Comparison of ENCODE assay signal across 8 mouse cellular contexts in the genomic region with DNA sequence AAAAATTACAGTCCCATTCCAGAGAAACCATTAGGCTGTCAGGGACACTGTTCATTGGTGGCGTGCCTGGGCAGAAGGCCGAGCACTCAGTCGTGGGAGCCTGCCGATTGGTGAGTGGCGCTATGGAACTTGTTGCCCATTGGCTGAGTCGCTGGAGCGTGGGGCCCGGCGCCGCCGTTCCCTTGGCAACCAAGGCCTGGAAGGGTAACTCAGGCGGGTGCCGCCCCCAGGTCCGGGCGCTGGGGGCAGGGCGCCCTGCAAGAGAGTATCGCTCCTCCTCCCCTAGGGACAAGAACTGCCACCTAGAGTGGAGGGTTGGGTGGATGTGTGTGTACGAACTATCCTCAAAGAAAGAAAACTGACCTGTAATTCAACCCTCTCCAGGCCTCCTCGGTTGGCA. TPM values are rescaled to one million over a fixed set of nuclear protein-coding genes. Genes with fewer than 3 reads are reported as not detected.
DNase-seq lines count a peak whose midpoint lies in the region; ATAC-seq and TF ChIP-seq lines count a peak whose summit lies in the region.

No protein-coding gene starts in this region.

- peak overlapping the region; percentile 51 to 71 for H3K4me3 ChIP-seq in MEL (ENCODE audit: control insufficient read depth in 1 of 2, insufficient read depth in 1 of 2, low read depth in 2 of 2, low read length in 2 of 2)
- peak overlapping the region; percentile 49 for H3K4me3 ChIP-seq in cerebellum, adult 2 months (replicated peaks; ENCODE audit: insufficient read depth, low read depth, low read length)
- H3K4me3 ChIP-seq in forebrain, postnatal 0 days (ENCODE audit: low read depth, low read length), result peak overlapping the region; percentile 32
- H3K4me3 ChIP-seq in lung, embryonic 14.5 days (ENCODE audit: low read depth, low read length), result peak overlapping the region; percentile 32
- no peak overlapping the region for H3K4me3 ChIP-seq in thymus, adult 2 months (ENCODE audit: control insufficient read depth, insufficient read depth, low read length)

- H3K9ac ChIP-seq in MEL (ENCODE audit: control insufficient read depth, low read depth, low read length, poor library complexity, severe bottlenecking), result peak overlapping the region; percentile 54
- H3K9ac ChIP-seq in forebrain, postnatal 0 days, result peak overlapping the region; percentile 36
- H3K9ac ChIP-seq in lung, embryonic 14.5 days, result peak overlapping the region; percentile 31

- H3K27me3 ChIP-seq in MEL (ENCODE audit: control insufficient read depth in 1 of 2, insufficient read depth in 2 of 2, low read length in 2 of 2), result no peaks in the 10 kb centered on the region
- no peaks in the 10 kb centered on the region for H3K27me3 ChIP-seq in cerebellum, adult 2 months (ENCODE audit: control insufficient read depth, insufficient read depth, low read length)
- no peaks in the 10 kb centered on the region for H3K27me3 ChIP-seq in forebrain, postnatal 0 days (ENCODE audit: insufficient read depth, low read length)
- no peaks in the 10 kb centered on the region for H3K27me3 ChIP-seq in lung, embryonic 14.5 days (ENCODE audit: insufficient read depth, low read length)
- H3K27me3 ChIP-seq in thymus, adult 2 months (ENCODE audit: control insufficient read depth, insufficient read depth, low read length), result no peaks in the 10 kb centered on the region

- no peaks in the 10 kb centered on the region for H3K9me3 ChIP-seq in MEL (replicated peaks; ENCODE audit: insufficient read depth, low read length)
- no peaks in the 10 kb centered on the region for H3K9me3 ChIP-seq in forebrain, postnatal 0 days (ENCODE audit: low read length)
- no peaks in the 10 kb centered on the region for H3K9me3 ChIP-seq in lung, embryonic 14.5 days (ENCODE audit: low read depth, low read length)

- DNase-seq in MEL (ENCODE audit: low read depth, low spot score), result peak; percentile 98
- DNase-seq in cerebellum, adult 2 months, result peak; percentile 95 to 98
- DNase-seq in forebrain, postnatal 0 days, result peak; percentile 96
- peak; percentile 96 for DNase-seq in heart, postnatal 4 days
- DNase-seq in layer of hippocampus, adult 8-10 months (ENCODE audit: low spot score in 2 of 2), result peak; percentile 96 to 98
- DNase-seq in lung, embryonic 14.5 days, result peak; percentile 99
- DNase-seq in ovary, adult 18-20 months (ENCODE audit: low spot score), result peak; percentile 98
- peak; percentile 84 for DNase-seq in thymus, adult 2 months

- H3K4me1 ChIP-seq in MEL (ENCODE audit: control insufficient read depth in 1 of 2, insufficient read depth in 2 of 2, low read length in 2 of 2), result peaks cover 0 to 14% of the 10 kb centered on the region in 2 experiments; a peak in 2 of 4 replicates
- peaks cover 11% of the 10 kb centered on the region for H3K4me1 ChIP-seq in cerebellum, adult 2 months (ENCODE audit: control insufficient read depth, insufficient read depth, low read length)
- peaks cover 6% of the 10 kb centered on the region for H3K4me1 ChIP-seq in forebrain, postnatal 0 days (ENCODE audit: insufficient read depth)
- H3K4me1 ChIP-seq in lung, embryonic 14.5 days (ENCODE audit: insufficient read depth), result peaks cover 21% of the 10 kb centered on the region
- peaks cover 9% of the 10 kb centered on the region for H3K4me1 ChIP-seq in thymus, adult 2 months (replicated peaks; ENCODE audit: control insufficient read depth, insufficient read depth, low read length)

- no peak for TF ChIP-seq RAD21 in MEL (IDR thresholded peaks at IDR 0.05; ENCODE audit: low read depth, low read length)

- H3K4me2 ChIP-seq in forebrain, postnatal 0 days (ENCODE audit: low read depth), result peak overlapping the region; percentile 56
- H3K4me2 ChIP-seq in lung, embryonic 14.5 days, result peak overlapping the region; percentile 59

- peak; percentile 98 for ATAC-seq in forebrain, postnatal 0 days
- ATAC-seq in lung, embryonic 14.5 days (ENCODE audit: insufficient read depth), result peak; percentile 92

- TF ChIP-seq POLR2A in MEL (IDR thresholded peaks at IDR 0.05; ENCODE audit: control insufficient read depth in 1 of 2, insufficient read depth in 1 of 2, low read depth in 1 of 2, low read length in 2 of 2, poor library complexity in 1 of 2), result no peak
- TF ChIP-seq POLR2A in cerebellum, adult 2 months (IDR thresholded peaks at IDR 0.05; ENCODE audit: borderline replicate concordance, insufficient read depth, low read length), result no peak
- TF ChIP-seq POLR2A in thymus, adult 2 months (IDR thresholded peaks at IDR 0.05; ENCODE audit: control insufficient read depth, extremely low read depth, insufficient read depth, low read length, poor library complexity), result no peak

- no peak for TF ChIP-seq CTCF in MEL (IDR thresholded peaks at IDR 0.05 in 2 of 3, conservative IDR thresholded peaks at IDR 0.05 in 1 of 3; ENCODE audit: control insufficient read depth in 1 of 3, insufficient read depth in 1 of 3, low read depth in 2 of 3, low read length in 3 of 3, poor library complexity in 1 of 3, severe bottlenecking in 1 of 3)
- no peak for TF ChIP-seq CTCF in cerebellum, adult 2 months (IDR thresholded peaks at IDR 0.05; ENCODE audit: borderline replicate concordance, insufficient read depth, low read depth, low read length)
- peak; percentile 31; the same call in 1 of the 2 replicates for TF ChIP-seq CTCF in forebrain, postnatal 0 days (IDR thresholded peaks at IDR 0.05; ENCODE audit: low read depth)
- no peak for TF ChIP-seq CTCF in lung, embryonic 14.5 days (IDR thresholded peaks at IDR 0.05; ENCODE audit: low read depth)
- TF ChIP-seq CTCF in thymus, adult 2 months (IDR thresholded peaks at IDR 0.05; ENCODE audit: borderline replicate concordance, control insufficient read depth, extremely low read depth, insufficient read depth, low read length, poor library complexity), result no peak

- no peaks in the 10 kb centered on the region for H3K79me2 ChIP-seq in MEL (ENCODE audit: control insufficient read depth, insufficient read depth, low read length, poor library complexity)

- no peak for TF ChIP-seq EP300 in MEL (IDR thresholded peaks at IDR 0.05; ENCODE audit: low read depth in 1 of 2, low read length in 2 of 2)

- H3K36me3 ChIP-seq in MEL (ENCODE audit: control insufficient read depth in 1 of 2, insufficient read depth in 2 of 2, low read length in 2 of 2), result no peaks in the 10 kb centered on the region
- no peaks in the 10 kb centered on the region for H3K36me3 ChIP-seq in forebrain, postnatal 0 days (ENCODE audit: insufficient read depth)
- H3K36me3 ChIP-seq in lung, embryonic 14.5 days (ENCODE audit: insufficient read depth), result no peaks in the 10 kb centered on the region
- H3K36me3 ChIP-seq in thymus, adult 2 months (ENCODE audit: control insufficient read depth, insufficient read depth, low read length), result no peaks in the 10 kb centered on the region

- under 1% methylated on average over 19 of the region's 19 CpGs for WGBS in cerebellum, adult 2 months
- under 1% methylated on average over 19 of the region's 19 CpGs for WGBS in forebrain, postnatal 0 days
- WGBS in lung, embryonic 14.5 days, result under 1% methylated on average over 19 of the region's 19 CpGs
- 1% methylated on average over 19 of the region's 19 CpGs for WGBS in thymus, adult 2 months

- no peak overlapping the region for H3K27ac ChIP-seq in MEL (ENCODE audit: control insufficient read depth, low read depth, low read length)
- H3K27ac ChIP-seq in cerebellum, adult 2 months (ENCODE audit: insufficient read depth, low read length), result no peak overlapping the region
- H3K27ac ChIP-seq in forebrain, postnatal 0 days (ENCODE audit: low read depth, low read length), result peak overlapping the region; percentile 75; the same call in 1 of the 2 replicates
- peak overlapping the region; percentile 78 for H3K27ac ChIP-seq in lung, embryonic 14.5 days (ENCODE audit: low read depth)
- H3K27ac ChIP-seq in thymus, adult 2 months (ENCODE audit: control insufficient read depth, insufficient read depth, low read length), result no peak overlapping the region

RNA-seq across cellular contexts. Expression of a gene that starts 8.3 kb away (rescaled TPM):
- 1.5 and 2.0 TPM in 2 replicates for total RNA-seq in MEL (2012; rRNA removed)
- polyA plus RNA-seq in MEL (2012; ENCODE audit: insufficient read depth in 1 of 2, insufficient read length in 2 of 2, low read depth in 1 of 2, low replicate concordance in 2 of 2, missing spikeins in 1 of 2), result 10 to 100 TPM in 1 of 2 experiments, not detected in 1; 24.7 TPM
- polyA plus RNA-seq in cerebellum, adult 2 months (2012; rRNA removed), result 11.1 and 12.1 TPM in 2 replicates
- total RNA-seq in forebrain, postnatal 0 days (2014; rRNA removed), result 47.1 and 47.8 TPM in 2 replicates
- polyA plus RNA-seq in forebrain, postnatal 0 days (2015; fragmentation: Nextera tagmentation; extraction: Ambion mirVana), result 10.0 and 11.9 TPM in 2 replicates
- 10 to 100 TPM; 42.3 to 42.6 TPM for total RNA-seq in heart, postnatal 4 days (2021)
- 10 to 100 TPM; 13.7 to 17.3 (median 16.5) TPM for total RNA-seq in layer of hippocampus, adult 8-10 months (2022)
- 17.2 and 19.4 TPM in 2 replicates for polyA plus RNA-seq in lung, embryonic 14.5 days (2014; fragmentation: Nextera tagmentation; extraction: Ambion mirVana)
- 3.8 and 4.5 TPM in 2 replicates for polyA plus RNA-seq in thymus, adult 2 months (2012; rRNA removed)

RNA-seq across cellular contexts. Expression of a gene that starts 8.7 kb away (rescaled TPM):
- total RNA-seq in MEL (2012; rRNA removed), result 5.1 and 5.7 TPM in 2 replicates
- polyA plus RNA-seq in MEL (2012; ENCODE audit: insufficient read depth in 1 of 2, insufficient read length in 2 of 2, low read depth in 1 of 2, low replicate concordance in 2 of 2, missing spikeins in 1 of 2), result 10 to 100 TPM in 1 of 2 experiments, not detected in 1; 12.1 TPM
- polyA plus RNA-seq in cerebellum, adult 2 months (2012; rRNA removed), result 10.7 and 11.9 TPM in 2 replicates
- 10.5 and 16.4 TPM in 2 replicates for total RNA-seq in forebrain, postnatal 0 days (2014; rRNA removed)
- polyA plus RNA-seq in forebrain, postnatal 0 days (2015; fragmentation: Nextera tagmentation; extraction: Ambion mirVana), result 13.5 and 15.4 TPM in 2 replicates
- 10 to 100 TPM; 24.9 to 27.4 TPM for total RNA-seq in heart, postnatal 4 days (2021)
- 10 to 100 TPM in 2 of 4 experiments, 1 to 10 TPM in 2; 9.1 to 10.4 (median 9.9) TPM for total RNA-seq in layer of hippocampus, adult 8-10 months (2022)
- 38.6 and 42.3 TPM in 2 replicates for polyA plus RNA-seq in lung, embryonic 14.5 days (2014; fragmentation: Nextera tagmentation; extraction: Ambion mirVana)
- 1.7 and 2.0 TPM in 2 replicates for polyA plus RNA-seq in thymus, adult 2 months (2012; rRNA removed)

RNA-seq across cellular contexts. Expression of a gene that starts 9.3 kb away (rescaled TPM):
- 0.08 and 0.13 TPM in 2 replicates for total RNA-seq in MEL (2012; rRNA removed)
- under 1 TPM in 1 of 2 experiments, not detected in 1; 0.31 TPM for polyA plus RNA-seq in MEL (2012; ENCODE audit: insufficient read depth in 1 of 2, insufficient read length in 2 of 2, low read depth in 1 of 2, low replicate concordance in 2 of 2, missing spikeins in 1 of 2)
- 2.6 and 3.9 TPM in 2 replicates for polyA plus RNA-seq in cerebellum, adult 2 months (2012; rRNA removed)
- 2.3 and 5.0 TPM in 2 replicates for total RNA-seq in forebrain, postnatal 0 days (2014; rRNA removed)
- 5.6 and 6.4 TPM in 2 replicates for polyA plus RNA-seq in forebrain, postnatal 0 days (2015; fragmentation: Nextera tagmentation; extraction: Ambion mirVana)
- 1 to 10 TPM; 3.8 to 4.0 TPM for total RNA-seq in heart, postnatal 4 days (2021)
- total RNA-seq in layer of hippocampus, adult 8-10 months (2022), result 1 to 10 TPM; 2.5 to 3.9 (median 3.0) TPM
- 0.53 and 1.3 TPM in 2 replicates for polyA plus RNA-seq in lung, embryonic 14.5 days (2014; fragmentation: Nextera tagmentation; extraction: Ambion mirVana)
- 0.36 and 0.50 TPM in 2 replicates for polyA plus RNA-seq in thymus, adult 2 months (2012; rRNA removed)

RNA-seq across cellular contexts. Expression of a gene that starts 29.7 kb away (rescaled TPM):
- not detected in 2 replicates for total RNA-seq in MEL (2012; rRNA removed)
- not detected for polyA plus RNA-seq in MEL (2012; ENCODE audit: insufficient read depth in 1 of 2, insufficient read length in 2 of 2, low read depth in 1 of 2, low replicate concordance in 2 of 2, missing spikeins in 1 of 2)
- polyA plus RNA-seq in cerebellum, adult 2 months (2012; rRNA removed), result 124 and 142 TPM in 2 replicates
- total RNA-seq in forebrain, postnatal 0 days (2014; rRNA removed), result 30.9 and 43.7 TPM in 2 replicates
- 32.0 and 52.1 TPM in 2 replicates for polyA plus RNA-seq in forebrain, postnatal 0 days (2015; fragmentation: Nextera tagmentation; extraction: Ambion mirVana)
- total RNA-seq in heart, postnatal 4 days (2021), result not detected
- 100 to 1,000 TPM in 2 of 4 experiments, 10 to 100 TPM in 2; 90.3 to 104 (median 96.4) TPM for total RNA-seq in layer of hippocampus, adult 8-10 months (2022)
- polyA plus RNA-seq in lung, embryonic 14.5 days (2014; fragmentation: Nextera tagmentation; extraction: Ambion mirVana), result 0.26 TPM in 1 of 2 replicates, not detected in the other
- 0.07 TPM in 1 of 2 replicates, not detected in the other for polyA plus RNA-seq in thymus, adult 2 months (2012; rRNA removed)

RNA-seq across cellular contexts. Expression of a gene that starts 58.3 kb away (rescaled TPM):
- total RNA-seq in MEL (2012; rRNA removed), result not detected in 2 replicates
- polyA plus RNA-seq in MEL (2012; ENCODE audit: insufficient read depth in 1 of 2, insufficient read length in 2 of 2, low read depth in 1 of 2, low replicate concordance in 2 of 2, missing spikeins in 1 of 2), result not detected
- polyA plus RNA-seq in cerebellum, adult 2 months (2012; rRNA removed), result not detected in 2 replicates
- not detected in 2 replicates for total RNA-seq in forebrain, postnatal 0 days (2014; rRNA removed)
- polyA plus RNA-seq in forebrain, postnatal 0 days (2015; fragmentation: Nextera tagmentation; extraction: Ambion mirVana), result not detected in 2 replicates
- not detected for total RNA-seq in heart, postnatal 4 days (2021)
- total RNA-seq in layer of hippocampus, adult 8-10 months (2022), result not detected
- not detected in 2 replicates for polyA plus RNA-seq in lung, embryonic 14.5 days (2014; fragmentation: Nextera tagmentation; extraction: Ambion mirVana)
- polyA plus RNA-seq in thymus, adult 2 months (2012; rRNA removed), result not detected in 2 replicates

Comparison
In these comparisons a context has a peak if more than half of its experiments do, and no peak if none do; other contexts are left out.
1. H3K27ac ChIP-seq: peak in forebrain, postnatal 0 days (single experiment) and lung, embryonic 14.5 days (single experiment); none in MEL (single experiment), cerebellum, adult 2 months (single experiment) and thymus, adult 2 months (single experiment).
2. Peak in every context shown above with its lines, with median percentiles within 50 percentile points of each other: DNase-seq and H3K9ac ChIP-seq.